Mouse (Mus musculus) cerebellum, adult 2 months (tissue): ENCODE results near the gene Map4k2.

Experiments used
- CTCF ChIP-seq: fragments of 200-500 bp; IDR thresholded peaks from 2 replicates; pipeline ENCODE4 v1.5.1; 2011; ENCODE audit warnings: low read depth, mild to moderate bottlenecking, control low read depth, low read length, moderate library complexity, borderline replicate concordance; ENCODE audit not compliant: insufficient read depth
- POLR2A ChIP-seq: fragments of 200-500 bp; IDR thresholded peaks from 2 replicates; pipeline ENCODE4 v1.6.1; 2011; ENCODE audit warnings: low read length, control low read depth, borderline replicate concordance; ENCODE audit not compliant: insufficient read depth

DNA sequence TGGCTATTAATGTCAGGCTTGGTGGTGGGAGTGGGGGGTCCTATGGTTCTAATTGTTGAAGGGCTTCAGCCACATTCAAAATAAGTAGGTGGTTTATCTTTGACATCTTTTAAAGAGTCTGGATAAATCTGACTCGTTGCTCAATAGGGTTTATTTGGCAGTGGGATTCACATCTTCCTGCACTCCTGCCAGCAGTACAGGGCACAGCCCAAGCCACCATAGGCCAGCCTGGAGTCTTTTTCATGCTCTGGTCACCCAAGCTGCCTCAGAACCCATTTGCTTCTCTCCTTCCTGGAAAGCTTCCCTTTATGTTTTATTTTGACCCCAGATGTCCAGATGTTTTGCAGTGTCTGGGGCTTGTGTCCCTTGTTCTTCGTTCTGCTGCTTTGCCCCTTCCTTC, 35.7 kb downstream of the Map4k2 start:
- no peak for TF ChIP-seq CTCF
- no peak for TF ChIP-seq POLR2A
